Mouse (Mus musculus): Measurements from ENCODE around the gene Mrpl1. TPM values are rescaled to one million over a fixed set of nuclear protein-coding genes. Genes with fewer than 3 reads are reported as not detected.

Gene Mrpl1
- polyA plus RNA-seq, 1 experiment: 5.7 TPM

- H3K27me3 ChIP-seq (ENCODE audit: control insufficient read depth, insufficient read depth, insufficient read length): no peaks in the 10 kb centered on the region
- H3K4me3 ChIP-seq (ENCODE audit: insufficient read depth, poor library complexity, severe bottlenecking): no peak overlapping the region
- H3K79me2 ChIP-seq (ENCODE audit: control insufficient read depth, insufficient read depth): no peaks in the 10 kb centered on the region
- TF ChIP-seq MAX (IDR thresholded peaks at IDR 0.05): no peak
- TF ChIP-seq CTCF (IDR thresholded peaks at IDR 0.05; ENCODE audit: control insufficient read depth, insufficient read depth, insufficient read length): no peak
- TF ChIP-seq CEBPB (IDR thresholded peaks at IDR 0.05; ENCODE audit: low read depth): no peak
- no peak for TF ChIP-seq USF1 (IDR thresholded peaks at IDR 0.05; ENCODE audit: low read depth)
- H3K79me3 ChIP-seq (ENCODE audit: low read depth): no peaks in the 10 kb centered on the region
- no peak overlapping the region for H3ac ChIP-seq (ENCODE audit: control insufficient read depth, insufficient read length, low read depth)
- no peaks in the 10 kb centered on the region for H3K36me3 ChIP-seq (ENCODE audit: control insufficient read depth, insufficient read depth)
Observed at GRCm38 (mm10) chr5:96196547-96197052, 12.7 kb upstream of the Mrpl1 start.

GRCm38 (mm10) chr5:96198271-96198670, 11.0 kb upstream of the Mrpl1 start:
- Histone ChIP-seq H3K36me3 (ENCODE audit: control insufficient read depth, insufficient read depth) (no peaks in the 10 kb centered on the region), H3K79me3 (ENCODE audit: low read depth) (no peaks in the 10 kb centered on the region), H3ac (ENCODE audit: control insufficient read depth, insufficient read length, low read depth) (no peak overlapping the region), H3K27me3 (ENCODE audit: control insufficient read depth, insufficient read depth, insufficient read length) (no peaks in the 10 kb centered on the region), H3K79me2 (ENCODE audit: control insufficient read depth, insufficient read depth) (no peaks in the 10 kb centered on the region), H3K4me3 (ENCODE audit: insufficient read depth, poor library complexity, severe bottlenecking) (no peak overlapping the region)
- TF ChIP-seq MYOG (IDR thresholded peaks at IDR 0.05; ENCODE audit: control insufficient read depth, extremely low read depth, insufficient read length) (no peak), CEBPB (IDR thresholded peaks at IDR 0.05; ENCODE audit: low read depth) (no peak), FOSL1 (IDR thresholded peaks at IDR 0.05; ENCODE audit: insufficient read depth, low read length, poor library complexity, severe bottlenecking) (no peak), USF1 (IDR thresholded peaks at IDR 0.05; ENCODE audit: low read depth) (no peak), MAX (IDR thresholded peaks at IDR 0.05) (no peak), CTCF (IDR thresholded peaks at IDR 0.05; ENCODE audit: control insufficient read depth, insufficient read depth, insufficient read length) (no peak), MYOD1 (IDR thresholded peaks at IDR 0.05; ENCODE audit: control insufficient read depth, insufficient read length, low read depth) (no peak)

- no peaks in the 10 kb centered on the region for H3K79me3 ChIP-seq (ENCODE audit: low read depth)
- no peaks in the 10 kb centered on the region for H3K36me3 ChIP-seq (ENCODE audit: control insufficient read depth, insufficient read depth)
- TF ChIP-seq CTCF (IDR thresholded peaks at IDR 0.05; ENCODE audit: control insufficient read depth, insufficient read depth, insufficient read length) (no peak), MYOD1 (IDR thresholded peaks at IDR 0.05; ENCODE audit: control insufficient read depth, insufficient read length, low read depth) (no peak), MYOG (IDR thresholded peaks at IDR 0.05; ENCODE audit: control insufficient read depth, extremely low read depth, insufficient read length) (no peak), USF1 (IDR thresholded peaks at IDR 0.05; ENCODE audit: low read depth) (no peak), FOSL1 (IDR thresholded peaks at IDR 0.05; ENCODE audit: insufficient read depth, low read length, poor library complexity, severe bottlenecking) (no peak), CEBPB (IDR thresholded peaks at IDR 0.05; ENCODE audit: low read depth) (no peak), MAX (IDR thresholded peaks at IDR 0.05) (no peak)
- no peak overlapping the region for H3K4me3 ChIP-seq (ENCODE audit: insufficient read depth, poor library complexity, severe bottlenecking)
- H3K27me3 ChIP-seq (ENCODE audit: control insufficient read depth, insufficient read depth, insufficient read length): no peaks in the 10 kb centered on the region
- H3K79me2 ChIP-seq (ENCODE audit: control insufficient read depth, insufficient read depth): no peaks in the 10 kb centered on the region
- H3ac ChIP-seq (ENCODE audit: control insufficient read depth, insufficient read length, low read depth): no peak overlapping the region
Observed at GRCm38 (mm10) chr5:96200269-96200668, 9.0 kb upstream of the Mrpl1 start.

GRCm38 (mm10) chr5:96201462-96202154, 7.7 kb upstream of the Mrpl1 start:
- no peaks in the 10 kb centered on the region for H3K27me3 ChIP-seq (ENCODE audit: control insufficient read depth, insufficient read depth, insufficient read length)
- no peaks in the 10 kb centered on the region for H3K79me3 ChIP-seq (ENCODE audit: low read depth)
- no peak overlapping the region for H3ac ChIP-seq (ENCODE audit: control insufficient read depth, insufficient read length, low read depth)
- no peak for TF ChIP-seq CTCF (IDR thresholded peaks at IDR 0.05; ENCODE audit: control insufficient read depth, insufficient read depth, insufficient read length)
- no peak for TF ChIP-seq CEBPB (IDR thresholded peaks at IDR 0.05; ENCODE audit: low read depth)
- TF ChIP-seq MYOG (IDR thresholded peaks at IDR 0.05; ENCODE audit: control insufficient read depth, extremely low read depth, insufficient read length): no peak
- no peak for TF ChIP-seq USF1 (IDR thresholded peaks at IDR 0.05; ENCODE audit: low read depth)
- TF ChIP-seq MAX (IDR thresholded peaks at IDR 0.05): no peak
- no peak for TF ChIP-seq FOSL1 (IDR thresholded peaks at IDR 0.05; ENCODE audit: insufficient read depth, low read length, poor library complexity, severe bottlenecking)
- no peak for TF ChIP-seq MYOD1 (IDR thresholded peaks at IDR 0.05; ENCODE audit: control insufficient read depth, insufficient read length, low read depth)
- H3K79me2 ChIP-seq (ENCODE audit: control insufficient read depth, insufficient read depth): no peaks in the 10 kb centered on the region
- no peak overlapping the region for H3K4me3 ChIP-seq (ENCODE audit: insufficient read depth, poor library complexity, severe bottlenecking)
- no peaks in the 10 kb centered on the region for H3K36me3 ChIP-seq (ENCODE audit: control insufficient read depth, insufficient read depth)

- Histone ChIP-seq H3K79me3 (ENCODE audit: low read depth) (peaks cover 17% of the 10 kb centered on the region), H3K4me3 (ENCODE audit: insufficient read depth, poor library complexity, severe bottlenecking) (no peak overlapping the region), H3ac (ENCODE audit: control insufficient read depth, insufficient read length, low read depth) (no peak overlapping the region), H3K79me2 (ENCODE audit: control insufficient read depth, insufficient read depth) (peaks cover 20% of the 10 kb centered on the region), H3K36me3 (ENCODE audit: control insufficient read depth, insufficient read depth) (no peaks in the 10 kb centered on the region), H3K27me3 (ENCODE audit: control insufficient read depth, insufficient read depth, insufficient read length) (no peaks in the 10 kb centered on the region)
- TF ChIP-seq CEBPB (IDR thresholded peaks at IDR 0.05; ENCODE audit: low read depth) (no peak), MYOG (IDR thresholded peaks at IDR 0.05; ENCODE audit: control insufficient read depth, extremely low read depth, insufficient read length) (no peak), MAX (IDR thresholded peaks at IDR 0.05) (no peak), FOSL1 (IDR thresholded peaks at IDR 0.05; ENCODE audit: insufficient read depth, low read length, poor library complexity, severe bottlenecking) (no peak), USF1 (IDR thresholded peaks at IDR 0.05; ENCODE audit: low read depth) (no peak), MYOD1 (IDR thresholded peaks at IDR 0.05; ENCODE audit: control insufficient read depth, insufficient read length, low read depth) (no peak), CTCF (IDR thresholded peaks at IDR 0.05; ENCODE audit: control insufficient read depth, insufficient read depth, insufficient read length) (no peak)
Observed at GRCm38 (mm10) chr5:96206897-96207296, 2.4 kb upstream of the Mrpl1 start.
